Mouse (Mus musculus) hindbrain, embryonic 14.5 days (tissue): ENCODE results near the gene Adgra1. TPM values are rescaled to one million over a fixed set of nuclear protein-coding genes. Genes with fewer than 3 reads are reported as not detected.

ENCODE experiments used
- ATAC-seq: fragments of 200-750 bp; cut with Nextera tagmentation; 2 replicates; pipeline ENCODE4 v1.8.0; 2017; ENCODE audit warnings: moderate number of reproducible peaks, mild to moderate bottlenecking, moderate TSS enrichment, moderate library complexity; ENCODE audit not compliant: low FRiP score
- DNase-seq: peaks from one replicate; pipeline ENCODE4 v3.0.0-alpha.2; 2015; ENCODE audit warnings: low spot score
- H3K27ac ChIP-seq: fragments of 300-500 bp; sonication (generic); 2 replicates; pipeline ENCODE4 v1.5.1; 2014; ENCODE audit warnings: mild to moderate bottlenecking, moderate library complexity
- H3K27me3 ChIP-seq: fragments of 300-500 bp; sonication (generic); 2 replicates; pipeline ENCODE4 v1.6.1; 2014; ENCODE audit warnings: mild to moderate bottlenecking, low read length, mixed read lengths; ENCODE audit not compliant: control insufficient read depth, insufficient read depth
- H3K36me3 ChIP-seq: fragments of 300-500 bp; sonication (generic); replicated peaks from 2 replicates; pipeline ENCODE4 v1.6.1; 2014; ENCODE audit not compliant: control insufficient read depth, insufficient read depth
- H3K4me1 ChIP-seq: fragments of 300-500 bp; sonication (generic); replicated peaks from 2 replicates; pipeline ENCODE4 v1.6.1; 2014; ENCODE audit warnings: antibody characterized with exemption, low read length, mixed read lengths; ENCODE audit not compliant: control insufficient read depth, insufficient read depth
- H3K4me2 ChIP-seq: fragments of 300-500 bp; sonication (generic); replicated peaks from 2 replicates; pipeline ENCODE4 v1.6.1; 2014; ENCODE audit warnings: mild to moderate bottlenecking, moderate library complexity
- H3K4me3 ChIP-seq: fragments of 300-500 bp; sonication (generic); replicated peaks from 2 replicates; pipeline ENCODE4 v1.5.1; 2014; ENCODE audit warnings: mild to moderate bottlenecking, low read length
- H3K9ac ChIP-seq: fragments of 300-500 bp; sonication (generic); 2 replicates; pipeline ENCODE4 v1.6.1; 2014
- H3K9me3 ChIP-seq: fragments of 300-500 bp; sonication (generic); 2 replicates; pipeline ENCODE4 v1.6.1; 2016; ENCODE audit warnings: low read length; ENCODE audit not compliant: control insufficient read depth
- WGBS: fragments of 180-500 bp; shearing (Covaris S2); extraction: QIAGEN DNeasy Blood & Tissue Kit; methylation state at CpG from one replicate; pipeline ENCODE4 v1.1.7; 2014; 5-methylcytosine and 5-hydroxymethylcytosine counted together
- polyA plus RNA-seq: library from polyadenylated mRNA; unstranded; fragments of >200 nt; fragmentation: Nextera tagmentation; extraction: Ambion mirVana; gene quantifications from 2 replicates; pipeline ENCODE4 v1.2.1, GENCODE M21; 2014

The Adgra1 gene
- polyA plus RNA-seq, 1 experiment from 2014 or later: 18.6 TPM

DNA sequence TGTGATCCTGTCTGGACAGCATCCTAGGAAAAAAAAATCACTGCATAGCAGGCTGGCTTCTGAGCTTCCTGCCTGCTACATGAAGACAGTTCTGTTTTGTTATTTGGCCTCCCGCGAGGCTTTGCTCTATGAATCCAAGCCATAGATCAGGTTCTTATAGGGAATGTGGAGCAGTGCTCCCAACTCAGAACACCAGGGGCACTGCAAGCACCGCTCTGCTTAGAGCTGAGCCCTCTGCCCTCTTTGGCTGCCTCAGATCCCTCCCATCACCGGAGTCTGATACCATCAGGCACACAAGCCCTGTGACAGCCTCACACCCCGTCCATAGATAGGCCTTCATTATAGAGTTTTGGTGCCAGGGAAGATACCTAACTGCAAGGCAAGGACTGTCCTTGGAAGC is 9.2 kb downstream of the Adgra1 start:
- Histone ChIP-seq H3K27me3 (no peaks in the 10 kb centered on the region), H3K4me1 (0 out of 2 replicates have a peak, but pooled peaks cover 3% of the 10 kb centered on the region), H3K9ac (no peak overlapping the region), H3K36me3 (no peaks in the 10 kb centered on the region; the same call in 1 of the 2 replicates), H3K27ac (no peak overlapping the region), H3K4me3 (no peak overlapping the region), H3K4me2 (no peak overlapping the region), H3K9me3 (no peaks in the 10 kb centered on the region)
- DNase-seq (no peak), ATAC-seq (no peak; the same call in 1 of the 2 replicates)
- 49% methylated on average over 5 of the region's 5 CpGs for WGBS

DNA sequence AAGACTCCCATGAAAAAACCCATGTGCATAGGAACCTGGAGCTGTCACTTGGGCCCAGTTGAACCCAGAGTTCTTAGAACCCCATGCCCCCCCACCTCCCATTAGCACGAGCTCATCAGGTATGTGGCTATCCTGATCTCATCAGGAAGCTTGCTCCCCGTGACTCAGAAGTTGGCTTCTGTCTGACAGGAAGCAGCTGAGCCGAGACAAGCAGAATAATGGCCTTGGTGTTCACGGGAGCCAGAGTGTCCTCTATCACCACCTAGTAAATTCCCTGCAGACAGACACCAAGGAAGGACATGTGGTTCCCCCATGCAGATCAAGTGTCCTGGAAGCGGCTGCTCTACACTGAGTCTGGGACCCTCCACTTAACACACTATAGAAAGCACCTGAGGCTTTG is 9.8 kb downstream of the Adgra1 start:
- no peaks in the 10 kb centered on the region; the same call in 1 of the 2 replicates for H3K36me3 ChIP-seq
- H3K9ac ChIP-seq: no peak overlapping the region
- 63% methylated on average over 5 of the region's 5 CpGs for WGBS
- H3K4me1 ChIP-seq: 0 out of 2 replicates have a peak, but pooled peaks cover 3% of the 10 kb centered on the region
- ATAC-seq (no peak), DNase-seq (no peak)
- H3K27me3 ChIP-seq: no peaks in the 10 kb centered on the region
- no peaks in the 10 kb centered on the region for H3K9me3 ChIP-seq
- no peak overlapping the region for H3K27ac ChIP-seq
- H3K4me2 ChIP-seq: no peak overlapping the region
- H3K4me3 ChIP-seq: no peak overlapping the region

GRCm38 (mm10) chr7:139845101-139845500 is 11.1 kb downstream of the Adgra1 start:
- Histone ChIP-seq H3K4me2 (no peak overlapping the region), H3K27ac (no peak overlapping the region), H3K4me1 (peaks cover 13% of the 10 kb centered on the region), H3K36me3 (no peaks in the 10 kb centered on the region; the same call in 1 of the 2 replicates), H3K9me3 (no peaks in the 10 kb centered on the region), H3K4me3 (no peak overlapping the region), H3K27me3 (no peaks in the 10 kb centered on the region), H3K9ac (no peak overlapping the region)
- DNase-seq (no peak), ATAC-seq (no peak)
- WGBS: 84% methylated on average over 2 of the region's 2 CpGs

DNA sequence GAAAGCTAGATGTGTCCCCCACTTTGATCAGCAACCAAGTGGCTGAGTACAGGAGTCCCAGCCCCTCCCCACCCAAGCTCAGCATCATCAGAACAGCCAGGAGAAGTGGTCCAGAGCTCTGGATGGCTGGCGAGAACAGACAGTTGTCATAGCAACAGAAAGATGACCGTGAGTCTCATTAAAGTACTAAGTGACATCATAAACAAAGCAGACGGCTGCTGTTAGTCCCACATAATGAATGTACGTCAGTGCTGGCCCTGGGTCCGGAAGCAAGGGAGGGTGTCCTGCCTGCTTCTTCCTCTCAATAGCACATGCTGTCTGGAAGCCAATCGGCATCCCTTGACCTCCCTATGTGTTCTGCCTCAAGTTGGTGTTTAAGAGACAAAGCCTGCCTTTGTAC is 16.2 kb downstream of the Adgra1 start:
- 6% methylated on average over 6 of the region's 6 CpGs for WGBS
- Histone ChIP-seq H3K4me1 (peaks cover 28% of the 10 kb centered on the region), H3K9me3 (no peaks in the 10 kb centered on the region), H3K27ac (peak overlapping the region; percentile 84), H3K27me3 (no peaks in the 10 kb centered on the region), H3K36me3 (no peaks in the 10 kb centered on the region; the same call in 1 of the 2 replicates), H3K9ac (peak overlapping the region; percentile 18; the same call in 1 of the 2 replicates), H3K4me3 (no peak overlapping the region), H3K4me2 (no peak overlapping the region)
- ATAC-seq (peak; percentile 81), DNase-seq (peak; percentile 76)

GRCm38 (mm10) chr7:139850677-139851076 is 16.7 kb downstream of the Adgra1 start:
- H3K27ac ChIP-seq: peak overlapping the region; percentile 84
- no peaks in the 10 kb centered on the region for H3K27me3 ChIP-seq
- H3K9me3 ChIP-seq: no peaks in the 10 kb centered on the region
- no peaks in the 10 kb centered on the region; the same call in 1 of the 2 replicates for H3K36me3 ChIP-seq
- no peak overlapping the region for H3K4me3 ChIP-seq
- 0 out of 2 replicates have a peak, but pooled peaks have one; percentile 38 for ATAC-seq
- no peak for DNase-seq
- peak overlapping the region; percentile 18; the same call in 1 of the 2 replicates for H3K9ac ChIP-seq
- no peak overlapping the region for H3K4me2 ChIP-seq
- WGBS: 49% methylated on average over 5 of the region's 5 CpGs
- H3K4me1 ChIP-seq: peaks cover 29% of the 10 kb centered on the region

DNA sequence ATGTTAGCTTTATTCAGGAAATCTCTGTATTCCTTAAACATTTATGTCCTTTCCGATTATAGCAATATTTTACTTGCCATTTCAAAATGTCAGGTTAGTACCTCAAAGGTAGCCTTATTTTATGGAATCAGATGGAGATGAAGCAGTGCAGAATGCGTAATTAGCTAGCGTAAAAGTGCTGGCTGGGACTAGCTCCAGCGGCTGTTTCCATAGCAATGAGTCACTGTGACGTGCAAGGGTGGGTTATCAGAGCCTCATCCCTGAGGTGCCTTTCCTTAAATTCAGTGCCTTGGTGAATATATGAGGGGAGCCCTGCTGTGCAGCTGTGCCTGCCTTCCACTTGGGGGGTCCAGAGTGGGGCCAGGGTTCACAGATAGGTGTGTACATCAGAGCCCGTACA is 17.1 kb downstream of the Adgra1 start:
- peaks cover 29% of the 10 kb centered on the region for H3K4me1 ChIP-seq
- no peak overlapping the region for H3K4me2 ChIP-seq
- ATAC-seq: peak; percentile 68
- H3K27me3 ChIP-seq: no peaks in the 10 kb centered on the region
- DNase-seq: peak; percentile 79
- H3K4me3 ChIP-seq: no peak overlapping the region
- peak overlapping the region; percentile 84 for H3K27ac ChIP-seq
- 0 out of 2 replicates have a peak overlapping the region, but pooled peaks have one; percentile 18 for H3K9ac ChIP-seq
- 30% methylated on average over 6 of the region's 6 CpGs for WGBS
- H3K36me3 ChIP-seq: no peaks in the 10 kb centered on the region; the same call in 1 of the 2 replicates
- H3K9me3 ChIP-seq: no peaks in the 10 kb centered on the region

DNA sequence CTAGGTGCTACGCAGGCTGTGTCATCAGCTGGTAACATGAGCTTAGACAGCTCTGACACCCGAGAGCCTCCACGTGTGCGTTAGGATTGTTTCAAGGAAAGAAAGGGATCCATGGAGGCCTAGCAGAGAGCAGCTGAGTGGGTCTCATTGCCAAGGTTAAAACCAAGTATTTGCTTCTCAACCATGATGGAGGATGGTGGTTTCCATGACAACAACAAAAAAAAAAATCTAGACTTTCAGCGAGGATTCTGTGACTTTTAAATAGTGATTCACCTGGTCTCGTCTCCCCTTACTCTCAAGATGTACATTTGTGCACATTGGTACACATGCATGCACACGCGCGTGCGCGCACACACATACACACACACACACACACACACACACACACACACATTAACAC is 21.3 kb downstream of the Adgra1 start:
- no peak for DNase-seq
- H3K27ac ChIP-seq: no peak overlapping the region
- WGBS: 80% methylated on average over 11 of the region's 11 CpGs
- no peak overlapping the region for H3K4me2 ChIP-seq
- no peak overlapping the region for H3K4me3 ChIP-seq
- H3K4me1 ChIP-seq: peaks cover 17% of the 10 kb centered on the region
- no peaks in the 10 kb centered on the region for H3K9me3 ChIP-seq
- no peak for ATAC-seq
- H3K27me3 ChIP-seq: no peaks in the 10 kb centered on the region
- H3K36me3 ChIP-seq: no peaks in the 10 kb centered on the region; the same call in 1 of the 2 replicates
- no peak overlapping the region for H3K9ac ChIP-seq

DNA sequence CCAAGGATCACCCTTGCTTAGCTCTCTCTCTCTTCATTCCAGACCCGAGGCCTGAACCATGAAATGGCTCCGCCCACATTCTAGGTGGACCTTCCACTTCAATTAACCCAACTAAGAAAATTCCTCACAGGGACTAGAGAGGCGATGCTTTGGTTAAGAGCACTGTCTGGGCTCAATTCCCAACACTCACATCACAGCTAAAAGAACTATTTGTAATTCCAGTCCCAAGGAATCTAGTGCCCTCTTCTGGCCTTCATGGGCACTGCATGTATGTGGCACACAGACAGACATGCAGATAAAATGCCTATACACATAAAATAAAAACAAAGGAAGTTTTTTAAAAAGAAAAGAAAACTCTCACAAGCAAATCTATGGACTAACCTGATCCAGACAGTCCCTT is 27.4 kb downstream of the Adgra1 start:
- H3K36me3 ChIP-seq: no peaks in the 10 kb centered on the region
- H3K27me3 ChIP-seq: no peaks in the 10 kb centered on the region
- DNase-seq (peak; percentile 77), ATAC-seq (no peak)
- H3K4me2 ChIP-seq: no peak overlapping the region
- H3K4me1 ChIP-seq: no peaks in the 10 kb centered on the region
- no peaks in the 10 kb centered on the region for H3K9me3 ChIP-seq
- H3K27ac ChIP-seq: no peak overlapping the region
- H3K9ac ChIP-seq: no peak overlapping the region
- WGBS: 31% methylated on average over 3 of the region's 3 CpGs
- H3K4me3 ChIP-seq: no peak overlapping the region

DNA sequence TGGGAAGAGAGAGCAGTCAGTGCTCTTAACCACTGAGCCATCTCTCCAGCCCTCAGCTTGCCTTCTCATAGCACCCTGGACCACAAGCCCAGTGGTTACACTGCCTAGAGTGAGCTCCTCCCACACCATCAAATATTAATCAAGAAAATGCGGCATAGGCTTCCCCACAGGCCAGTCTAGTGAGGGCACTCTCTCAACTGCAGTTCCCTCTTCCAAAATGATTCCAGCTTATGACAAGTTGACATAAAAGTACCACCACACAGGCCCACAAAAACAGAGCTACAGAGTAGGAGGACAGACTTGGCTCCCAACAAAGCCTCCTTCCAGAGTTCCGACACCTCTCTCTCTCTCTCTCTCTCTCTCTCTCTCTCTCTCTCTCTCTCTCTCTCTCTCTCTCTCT is 29.1 kb downstream of the Adgra1 start:
- ATAC-seq (no peak), DNase-seq (no peak)
- Histone ChIP-seq H3K4me3 (no peak overlapping the region), H3K4me2 (no peak overlapping the region), H3K27me3 (no peaks in the 10 kb centered on the region), H3K27ac (no peak overlapping the region), H3K9ac (no peak overlapping the region), H3K4me1 (no peaks in the 10 kb centered on the region), H3K36me3 (no peaks in the 10 kb centered on the region), H3K9me3 (no peaks in the 10 kb centered on the region)
- 83% methylated on average over 2 of the region's 2 CpGs for WGBS

DNA sequence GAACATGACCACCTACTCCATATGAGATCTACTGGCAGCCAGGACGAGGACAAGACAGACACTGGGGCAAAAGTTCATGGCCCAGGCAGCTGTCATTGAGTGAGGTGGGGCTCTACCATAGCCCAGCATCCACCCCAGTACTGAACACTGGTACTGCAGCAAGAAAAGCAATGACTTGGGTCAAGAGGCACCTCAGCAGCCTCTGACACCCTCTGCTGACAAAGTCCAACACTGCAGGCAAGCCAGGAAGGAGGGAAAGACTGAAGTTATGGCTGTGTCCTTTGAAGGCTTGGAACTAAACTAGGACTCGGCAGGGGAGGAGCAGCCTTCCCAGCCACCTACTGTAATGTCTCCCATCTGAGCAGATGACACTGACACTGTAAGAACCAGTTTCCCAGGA is 30.3 kb downstream of the Adgra1 start:
- H3K27me3 ChIP-seq: no peaks in the 10 kb centered on the region
- no peaks in the 10 kb centered on the region for H3K4me1 ChIP-seq
- no peaks in the 10 kb centered on the region for H3K9me3 ChIP-seq
- no peak overlapping the region for H3K9ac ChIP-seq
- WGBS: 54% methylated on average over 2 of the region's 2 CpGs
- no peak overlapping the region for H3K4me2 ChIP-seq
- H3K36me3 ChIP-seq: no peaks in the 10 kb centered on the region
- ATAC-seq: no peak
- no peak overlapping the region for H3K27ac ChIP-seq
- no peak overlapping the region for H3K4me3 ChIP-seq
- DNase-seq: no peak
